Mouse (Mus musculus): Measurements from ENCODE around the gene Hivep3.

Hivep3 gene

DNA sequence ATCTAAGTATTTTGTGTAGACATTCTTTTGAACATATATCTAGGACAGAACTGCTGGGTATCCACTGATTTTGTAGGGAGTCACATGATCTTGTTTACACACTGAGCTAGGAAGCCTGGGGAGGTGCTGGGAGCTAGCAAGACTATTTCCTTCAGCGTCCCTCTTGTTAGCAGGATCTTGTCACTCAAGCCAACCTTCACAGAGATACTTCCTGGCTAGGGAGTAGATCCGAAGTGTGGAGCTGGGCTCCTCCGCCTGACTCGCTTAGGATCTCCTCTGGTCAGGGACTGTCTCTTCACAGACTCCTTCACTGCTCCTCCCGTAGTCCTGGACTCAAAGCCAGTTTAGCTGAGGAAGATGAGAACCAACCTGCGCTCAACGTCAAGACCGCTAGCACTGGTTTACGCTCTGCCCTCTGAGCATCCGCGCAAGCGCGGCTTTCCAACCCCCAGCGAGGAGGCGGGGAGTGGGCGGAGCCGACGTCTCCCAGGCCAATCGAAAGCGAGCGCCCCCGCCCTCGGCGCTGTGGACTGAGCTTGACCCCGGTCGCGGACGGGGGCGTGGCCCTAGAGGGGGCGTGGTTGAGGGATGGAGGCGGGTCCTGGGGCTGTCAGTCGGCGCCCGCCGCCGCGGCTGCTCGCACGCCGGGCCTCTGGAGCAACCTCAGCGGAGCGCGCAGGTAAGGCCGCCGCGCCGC, at the start of gene Hivep3:
TSS of gene Hivep3 (plus strand) at position 601 of the 697 bp plus-strand sequence.
- peak; percentile 100 for DNase-seq (ENCODE audit: low spot score)

DNA sequence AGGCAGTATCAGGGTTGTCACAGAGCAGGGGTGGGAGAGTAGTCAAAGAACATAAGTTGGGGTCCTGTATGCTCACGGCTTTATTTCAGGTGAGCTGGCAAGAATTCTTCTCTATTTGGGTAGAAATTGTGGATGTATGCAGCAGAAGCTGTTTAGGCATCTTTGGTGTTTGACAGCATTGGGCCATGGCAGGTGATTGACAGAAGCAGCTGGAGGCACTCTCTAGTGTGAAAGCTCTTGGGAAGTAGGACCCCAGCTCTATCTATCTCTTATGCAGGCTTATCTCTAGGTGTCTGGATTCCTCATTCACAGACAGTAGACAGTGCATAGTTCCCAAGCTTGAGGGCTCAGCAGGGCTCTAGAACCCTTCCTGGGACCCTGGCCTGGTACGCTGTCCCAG, 47.8 kb upstream of the Hivep3 start:
- no peak for DNase-seq (ENCODE audit: low spot score)

DNA sequence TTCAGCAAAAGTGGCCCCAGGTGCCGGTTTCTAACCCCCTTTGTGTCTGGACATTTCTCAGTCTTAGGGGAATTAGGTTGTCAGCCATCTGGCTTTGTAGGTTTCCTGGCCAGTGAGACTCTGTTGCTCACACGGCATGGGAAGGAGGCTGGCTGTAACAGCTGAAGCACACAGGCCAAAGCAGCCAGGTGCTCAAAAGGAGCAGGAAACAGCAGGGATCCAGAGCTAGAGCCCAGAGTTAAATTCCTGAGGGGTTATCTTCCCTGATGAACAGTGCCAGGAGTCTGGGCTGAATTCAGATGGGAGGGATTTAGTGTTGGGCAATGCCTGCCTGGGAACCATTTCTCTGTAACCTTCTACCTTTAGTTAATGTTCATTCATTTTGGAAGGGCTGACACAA, 35.2 kb upstream of the Hivep3 start:
- DNase-seq (ENCODE audit: low spot score), result no peak

DNA sequence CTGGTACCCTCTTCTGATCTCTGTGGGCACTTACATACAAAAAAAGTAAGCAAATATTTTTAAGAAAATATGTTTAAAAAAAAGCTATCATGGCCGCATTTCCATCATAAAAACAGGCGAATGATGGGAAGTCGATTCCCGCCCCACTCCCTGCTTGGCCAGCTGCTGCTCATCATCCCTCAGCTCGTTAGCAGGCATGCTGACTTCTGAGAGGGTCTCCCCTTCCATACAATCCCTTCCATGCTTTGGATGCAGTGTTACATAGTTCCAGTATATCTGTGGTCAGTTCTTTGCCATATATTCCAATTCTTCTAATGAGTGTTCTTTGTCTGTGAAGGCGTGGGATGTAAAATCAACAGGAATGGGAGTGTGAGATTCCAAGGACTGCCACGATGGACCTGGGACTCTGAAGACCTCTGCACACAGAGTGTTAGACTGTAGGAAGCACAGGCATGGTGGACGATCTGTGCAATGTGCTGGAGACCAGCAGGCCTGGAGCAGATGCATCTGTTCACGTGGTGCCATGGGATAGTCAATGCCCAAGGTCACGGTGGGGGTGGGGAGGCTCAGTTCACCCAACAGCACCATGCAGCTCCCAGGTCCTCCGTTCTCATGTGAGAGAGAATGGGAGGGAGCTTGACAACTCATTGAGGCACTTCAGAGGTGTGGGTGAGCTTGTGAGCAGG, 32.2 kb upstream of the Hivep3 start:
- DNase-seq (ENCODE audit: low spot score), result no peak

- DNase-seq (ENCODE audit: low spot score), result no peak
These were observed 29.6 kb upstream of the Hivep3 start for GRCm38 (mm10) chr4:119703965-119704364.

- no peak for DNase-seq (ENCODE audit: low spot score)
These were observed 26.3 kb upstream of the Hivep3 start for GRCm38 (mm10) chr4:119707326-119707725.

DNA sequence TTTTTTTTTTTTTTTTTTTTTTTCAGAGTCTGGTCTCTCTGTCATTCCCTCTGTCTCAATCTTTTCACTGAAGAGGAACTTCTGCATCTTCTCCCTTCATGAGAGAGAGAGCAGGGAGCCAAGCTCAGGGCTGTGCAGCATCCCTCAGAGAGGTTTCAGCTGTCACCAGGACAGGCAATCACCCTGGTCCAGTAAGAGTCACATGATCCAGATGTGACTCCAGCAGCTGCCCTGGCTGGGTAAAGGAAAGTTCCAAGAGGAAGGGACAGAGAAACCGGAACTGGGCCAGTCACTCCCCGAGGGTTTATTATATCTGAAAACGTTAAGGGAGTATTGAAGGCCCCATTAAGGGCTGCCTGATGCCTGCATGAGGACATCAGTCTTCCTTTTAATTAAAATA, 25.8 kb upstream of the Hivep3 start:
- no peak for DNase-seq (ENCODE audit: low spot score)

GRCm38 (mm10) chr4:119710208-119710607, 23.4 kb upstream of the Hivep3 start:
- no peak for DNase-seq (ENCODE audit: low spot score)

DNA sequence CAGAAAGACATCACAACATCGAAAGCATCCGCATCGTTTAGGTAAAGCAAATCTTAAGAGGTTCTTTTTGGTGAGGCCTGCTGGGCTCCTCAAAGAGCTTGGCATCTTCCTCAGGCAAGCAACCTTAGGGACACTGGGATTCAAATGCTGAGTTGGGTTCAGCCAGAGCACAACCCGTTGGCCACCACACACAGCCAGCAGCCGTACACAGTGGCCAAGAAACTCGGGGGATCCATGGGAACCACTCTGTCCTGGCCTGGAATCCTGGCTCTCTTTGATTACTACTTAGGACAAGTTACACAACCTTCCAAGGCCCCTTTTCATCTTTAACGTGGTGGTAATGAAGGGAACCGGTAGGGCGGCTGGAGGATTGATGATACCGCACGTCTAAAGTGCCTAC, 16.1 kb upstream of the Hivep3 start:
- peak; percentile 14 for DNase-seq (ENCODE audit: low spot score)

GRCm38 (mm10) chr4:119721531-119721930, 12.1 kb upstream of the Hivep3 start:
- no peak for DNase-seq (ENCODE audit: low spot score)

- DNase-seq (ENCODE audit: low spot score), result no peak
These were observed 7.5 kb upstream of the Hivep3 start for GRCm38 (mm10) chr4:119726074-119726473.

GRCm38 (mm10) chr4:119727871-119728270, 5.7 kb upstream of the Hivep3 start:
- DNase-seq (ENCODE audit: low spot score), result no peak

DNA sequence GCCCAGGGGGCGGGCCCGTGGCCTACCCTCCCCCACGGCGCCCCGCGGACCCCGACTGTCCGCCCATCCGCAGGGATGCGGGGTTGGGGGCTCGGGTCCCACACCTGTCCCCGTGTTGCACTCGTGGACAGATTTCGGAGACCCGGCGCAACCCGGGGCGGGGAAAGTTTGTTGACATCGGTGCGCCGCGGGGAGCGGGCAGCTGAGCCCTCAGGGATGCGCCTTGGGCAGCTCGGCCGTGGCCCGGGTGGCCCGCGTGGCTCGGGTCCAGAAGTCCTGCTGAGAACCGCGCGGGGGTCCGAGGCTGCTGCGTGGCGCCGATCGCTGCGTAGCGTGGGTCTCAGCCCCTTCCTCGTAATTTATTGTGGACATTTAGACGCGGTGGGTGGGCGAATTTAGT, 358 bp downstream of the Hivep3 start:
- no peak for DNase-seq (ENCODE audit: low spot score)

DNA sequence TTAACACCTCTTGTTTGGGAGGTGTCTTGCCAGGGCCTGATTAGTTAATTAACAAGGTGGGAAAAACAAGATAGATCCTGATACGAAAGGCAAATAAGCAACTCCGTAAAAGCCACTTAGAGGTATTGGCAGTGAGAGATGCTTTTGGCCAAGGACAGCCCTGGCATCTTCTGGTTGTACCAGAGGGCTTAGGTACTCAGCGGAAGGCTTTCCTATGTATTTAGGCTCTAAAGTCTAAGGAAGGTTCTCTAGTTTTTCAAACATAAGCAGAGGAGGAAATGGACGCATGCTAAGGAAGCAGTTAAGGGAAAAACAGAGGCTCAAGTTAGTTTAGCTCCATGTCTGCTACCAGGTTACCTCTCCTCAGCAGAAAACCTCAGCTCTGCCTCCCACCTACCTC, 768 bp downstream of the Hivep3 start:
- no peak for DNase-seq (ENCODE audit: low spot score)

- peak; percentile 17 for DNase-seq (ENCODE audit: low spot score)
These were observed 5.1 kb downstream of the Hivep3 start for GRCm38 (mm10) chr4:119738641-119739040.

DNA sequence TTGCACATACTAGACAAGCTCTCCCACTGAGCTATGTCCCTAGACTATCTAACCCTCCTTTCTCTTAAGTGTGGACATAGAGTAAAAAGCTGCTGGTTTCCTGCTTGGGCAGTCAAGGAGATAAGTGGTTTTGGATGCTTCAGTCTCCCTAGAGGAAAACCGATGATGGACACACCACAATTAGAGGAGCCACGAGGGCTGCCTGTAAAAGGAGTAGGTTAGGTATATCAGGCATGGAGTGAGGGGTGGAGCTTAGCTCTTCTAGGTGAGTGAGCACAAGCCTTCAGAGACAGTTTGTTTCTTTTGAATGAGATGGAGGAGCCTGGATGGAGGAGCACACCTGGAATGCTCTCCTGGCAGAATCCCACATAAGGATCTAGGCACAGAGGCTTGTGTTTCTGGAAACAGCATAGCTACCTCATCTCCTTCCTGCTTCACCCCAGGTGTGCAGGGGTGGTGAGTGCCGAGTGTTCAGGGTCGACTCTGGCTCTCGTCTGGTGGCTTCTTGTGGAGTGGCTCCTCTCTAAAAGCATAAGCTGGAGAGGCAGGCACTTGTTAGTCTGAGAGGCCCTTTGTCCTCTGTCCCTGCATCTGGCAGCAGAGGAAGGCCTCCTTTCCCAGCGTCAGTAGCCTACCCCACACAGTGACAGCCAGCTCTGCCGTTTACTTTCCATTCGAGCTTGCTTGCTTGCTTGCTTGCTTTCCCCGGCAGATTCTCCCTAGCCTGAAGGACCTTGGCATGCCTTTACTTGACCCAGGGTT, 5.9 kb downstream of the Hivep3 start:
- no peak for DNase-seq (ENCODE audit: low spot score)

DNA sequence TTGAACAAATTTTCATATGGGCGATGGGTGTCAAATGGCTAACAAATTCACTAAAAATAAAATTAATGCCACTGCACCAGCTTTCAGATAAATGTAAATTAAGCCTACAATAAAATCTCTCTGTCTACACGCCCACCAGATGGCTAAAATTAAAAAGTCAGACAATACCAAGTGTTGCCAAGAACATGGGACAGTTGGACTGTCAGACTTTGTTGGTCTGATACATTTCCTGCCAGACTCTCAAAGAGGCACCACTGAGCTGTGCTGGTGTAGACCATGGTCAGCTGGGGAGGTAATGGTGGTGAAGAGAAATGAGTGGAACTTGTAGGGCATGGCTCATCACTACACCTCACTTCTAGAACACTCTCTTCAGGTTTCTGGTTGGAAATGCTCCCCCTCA, 14.8 kb downstream of the Hivep3 start:
- DNase-seq (ENCODE audit: low spot score), result no peak

GRCm38 (mm10) chr4:119750157-119750556, 16.6 kb downstream of the Hivep3 start:
- DNase-seq (ENCODE audit: low spot score), result no peak

DNA sequence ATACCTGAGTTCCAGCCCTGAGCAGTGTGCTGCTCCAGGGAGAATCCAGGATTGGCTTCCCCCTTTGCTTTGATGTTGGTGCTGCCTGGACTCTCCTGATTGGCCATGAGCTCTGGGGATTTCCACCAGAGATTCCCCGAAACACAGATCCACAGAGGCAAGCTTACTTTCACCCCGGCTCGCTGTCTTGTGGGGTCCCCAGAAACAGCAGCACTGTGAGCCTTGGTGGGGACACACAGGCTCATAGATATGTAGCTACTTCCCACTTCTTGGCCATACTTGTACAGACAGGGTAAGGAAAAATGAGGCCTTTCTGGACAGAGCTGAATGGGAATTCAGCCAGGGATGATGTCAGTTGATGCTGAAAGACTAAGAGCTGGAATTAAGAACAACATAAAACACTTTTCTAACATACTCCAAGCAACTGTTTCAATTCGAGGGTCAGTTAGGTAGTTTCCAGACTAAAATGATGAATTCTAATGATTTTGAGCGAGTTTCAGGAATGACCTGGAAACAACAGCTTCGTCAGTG, 17.2 kb downstream of the Hivep3 start:
- DNase-seq (ENCODE audit: low spot score), result no peak

DNA sequence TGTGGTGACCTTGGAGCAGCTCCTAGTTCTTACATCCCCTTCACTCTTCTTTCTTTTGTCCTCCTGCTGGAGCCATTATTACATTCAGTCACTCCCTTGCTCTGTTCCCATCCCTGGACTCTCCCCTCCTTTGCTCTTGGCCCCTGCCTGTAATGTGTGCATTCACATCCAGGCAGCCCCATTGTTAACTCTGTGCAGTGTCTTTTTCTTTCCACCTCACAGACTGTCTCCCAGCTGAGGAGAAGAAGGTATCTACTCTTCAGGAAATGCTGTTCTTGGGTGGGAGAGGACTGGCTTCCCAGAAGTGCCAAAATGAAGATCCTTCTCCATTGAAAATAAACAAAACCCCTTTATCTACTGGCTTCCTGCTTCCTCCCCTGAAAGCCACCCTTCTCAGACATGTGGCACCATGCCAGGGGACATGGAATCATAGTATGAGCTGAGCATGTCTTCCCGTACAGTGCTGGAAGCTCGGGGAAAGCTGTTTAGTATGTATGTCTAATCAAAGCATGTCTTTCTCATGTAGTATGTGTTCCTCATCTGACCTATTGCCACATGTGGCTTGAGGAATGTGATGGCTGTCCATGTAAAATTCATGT, 17.9 kb downstream of the Hivep3 start:
- DNase-seq (ENCODE audit: low spot score), result no peak

- no peak for DNase-seq (ENCODE audit: low spot score)
These were observed 26.1 kb downstream of the Hivep3 start for GRCm38 (mm10) chr4:119759574-119760233.

GRCm38 (mm10) chr4:119760820-119761219, 27.2 kb downstream of the Hivep3 start:
- no peak for DNase-seq (ENCODE audit: low spot score)

Measured in urinary bladder, postnatal 14 days (tissue).